Mouse (Mus musculus) spleen, postnatal 36 days (tissue): Measurements from ENCODE around the gene Smim6.

Experiments
- DNase-seq, 2 experiments: peaks; one replicate each; pipeline ENCODE4 v3.0.0; 2022; ENCODE audit warnings: low spot score in 2 of 2, mixed read lengths in 1 of 2

Smim6 gene

DNA sequence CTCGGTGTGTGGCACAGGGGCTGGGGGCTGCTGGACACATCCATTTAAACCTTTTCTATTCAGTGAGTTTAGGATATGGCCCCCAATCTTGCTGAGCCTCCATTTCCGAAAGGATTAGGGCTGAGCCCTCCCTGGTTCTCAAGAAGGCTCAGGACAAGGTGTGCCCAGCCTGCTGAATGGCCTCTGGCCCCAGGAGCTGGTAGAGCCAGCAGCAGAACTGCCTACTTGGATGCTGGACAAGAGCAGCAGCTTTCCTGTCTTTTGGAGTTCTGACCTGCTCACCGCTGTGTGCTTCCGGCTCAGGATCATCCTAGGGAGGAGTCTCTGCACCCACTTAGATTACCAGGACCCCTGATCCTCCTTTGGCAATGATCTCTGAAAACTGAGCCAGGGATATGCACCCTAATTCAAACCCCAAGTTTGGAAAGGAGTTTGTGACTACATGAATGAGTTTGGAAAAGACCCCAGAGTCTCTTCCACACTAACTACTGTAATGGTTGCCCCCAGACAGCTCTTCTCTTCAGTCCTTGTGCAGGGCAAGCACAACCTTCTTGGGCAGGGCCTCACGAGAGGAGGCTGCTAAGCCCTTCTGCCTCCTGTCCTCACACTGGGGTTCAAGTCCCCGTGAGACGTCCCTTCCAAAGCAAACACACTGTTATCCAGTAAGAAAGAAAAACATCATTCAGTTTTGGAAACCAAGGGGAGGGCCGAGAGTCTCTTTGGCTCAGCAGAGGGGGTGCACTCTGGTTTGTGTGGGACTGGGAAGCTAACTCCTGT, 11.1 kb upstream of the Smim6 start:
- no peak for DNase-seq

DNA sequence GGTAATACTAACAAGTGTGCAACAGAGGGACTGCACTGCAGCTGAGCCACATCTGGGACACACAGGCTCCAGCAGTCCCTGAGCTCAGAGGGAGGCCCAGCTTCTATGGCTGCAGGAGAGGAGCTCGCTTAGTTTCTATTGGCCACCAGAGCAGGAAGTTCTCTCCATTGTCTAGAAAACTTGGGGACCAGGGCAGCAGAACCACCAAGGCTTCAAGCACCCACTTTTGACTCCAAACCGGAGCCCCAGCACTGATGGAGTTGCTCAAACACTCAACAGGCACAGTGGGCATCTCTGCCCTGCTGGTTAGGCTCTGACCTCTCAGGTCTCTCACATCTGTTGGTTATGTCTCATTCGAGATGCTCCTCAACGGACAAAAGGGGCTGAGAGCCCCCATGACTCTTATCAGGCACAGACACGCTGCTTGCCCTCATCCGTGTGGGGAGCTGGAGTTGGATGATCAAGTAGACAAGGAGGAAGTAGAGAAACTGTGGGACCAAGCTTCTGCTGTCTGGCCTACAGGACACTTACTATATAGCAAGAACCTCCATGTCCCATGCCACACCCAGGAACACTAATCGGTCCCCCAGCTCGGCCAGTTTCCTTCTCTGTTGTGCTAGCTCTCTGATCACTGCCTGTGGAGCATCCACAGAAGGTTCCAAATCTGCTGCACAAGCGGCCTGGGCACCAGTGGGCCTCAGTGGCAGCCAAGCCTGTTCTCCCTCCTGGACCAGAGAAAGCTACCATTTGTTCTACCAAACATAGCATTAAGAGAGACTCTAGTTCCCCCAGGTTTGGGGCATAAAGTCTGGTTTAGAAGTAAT, 10.3 kb upstream of the Smim6 start:
- DNase-seq, result peak; percentile 32 to 56

DNA sequence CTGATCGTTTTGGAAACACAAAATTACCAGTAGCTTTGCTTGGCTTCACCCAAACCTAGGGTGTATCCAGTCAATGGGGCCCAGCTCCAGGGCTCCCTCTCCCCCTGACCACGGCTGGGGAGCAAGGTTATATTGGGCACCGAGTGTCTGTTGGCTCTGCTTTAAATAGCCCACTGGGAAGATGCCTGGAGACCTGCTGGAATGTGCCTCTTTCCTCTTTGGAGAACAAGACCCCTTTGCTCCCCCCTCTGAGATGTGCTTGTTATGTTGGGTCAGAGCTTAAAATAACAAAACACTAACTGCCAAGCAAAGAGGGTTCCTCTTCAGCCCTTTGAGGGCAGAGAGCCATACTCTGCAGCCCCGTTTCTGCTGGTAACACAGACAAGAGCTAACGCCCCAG, 9.6 kb upstream of the Smim6 start:
- DNase-seq, result no peak

DNA sequence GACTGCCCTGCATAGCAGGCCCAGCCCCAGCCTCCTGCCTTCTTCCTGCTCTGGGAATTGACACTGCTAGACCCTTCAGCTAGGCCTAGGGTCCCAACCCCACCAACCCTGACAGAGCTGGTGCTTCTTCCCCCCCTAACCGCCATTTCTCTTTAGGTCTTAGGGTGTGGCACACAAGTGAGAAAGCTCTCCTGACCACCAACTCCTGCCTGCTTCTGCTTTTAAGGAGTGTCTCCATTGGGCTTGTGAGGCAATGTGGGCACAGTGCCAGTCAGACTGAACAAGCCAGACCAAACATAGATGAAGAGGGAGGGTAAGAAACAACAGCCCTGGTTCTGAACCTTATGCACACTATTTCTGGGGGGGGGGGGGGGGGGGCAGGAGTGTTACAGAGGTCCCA, 9.0 kb upstream of the Smim6 start:
- DNase-seq, result peak; percentile 52 to 74

DNA sequence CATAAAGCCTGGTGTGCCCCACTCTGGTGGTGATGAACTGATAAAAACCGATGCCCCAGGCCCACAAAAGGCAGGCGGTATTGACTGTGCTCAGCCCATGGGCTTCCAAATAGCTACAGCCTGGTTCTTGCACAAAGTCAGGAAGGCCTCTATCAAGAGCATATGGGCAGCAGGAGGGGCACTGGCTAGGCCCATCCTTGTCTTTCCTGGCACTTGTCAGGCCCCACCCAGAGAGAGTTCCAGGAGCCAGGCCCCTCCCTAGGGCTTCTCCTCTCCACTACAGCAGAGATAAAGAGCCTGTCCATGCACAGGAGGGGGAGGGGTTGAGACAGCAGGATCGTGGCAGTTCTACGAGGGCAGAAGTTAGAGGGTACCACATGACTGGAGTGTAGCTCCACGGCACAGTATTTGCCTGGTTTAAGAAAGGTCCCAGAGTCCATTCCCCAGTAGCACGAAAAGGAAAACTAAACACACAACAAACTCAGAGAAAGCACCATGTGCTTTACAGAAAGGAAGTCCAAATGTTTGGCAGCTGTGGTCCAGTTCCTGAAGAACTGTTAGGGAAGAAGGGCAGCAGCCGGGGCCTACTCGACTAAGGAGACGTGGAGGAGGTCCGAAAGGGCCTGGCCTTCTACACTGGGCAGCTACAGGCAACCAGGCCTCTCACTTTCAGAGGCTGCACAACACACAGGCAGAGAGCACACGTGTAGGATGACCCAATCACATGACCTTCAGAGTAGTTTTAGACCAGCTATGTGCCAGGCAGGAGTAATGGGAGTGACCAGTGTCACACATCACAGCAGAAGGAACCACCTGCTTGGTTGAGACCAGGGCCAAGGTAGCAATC, 8.2 kb upstream of the Smim6 start:
- DNase-seq, result peak; percentile 67 to 82

DNA sequence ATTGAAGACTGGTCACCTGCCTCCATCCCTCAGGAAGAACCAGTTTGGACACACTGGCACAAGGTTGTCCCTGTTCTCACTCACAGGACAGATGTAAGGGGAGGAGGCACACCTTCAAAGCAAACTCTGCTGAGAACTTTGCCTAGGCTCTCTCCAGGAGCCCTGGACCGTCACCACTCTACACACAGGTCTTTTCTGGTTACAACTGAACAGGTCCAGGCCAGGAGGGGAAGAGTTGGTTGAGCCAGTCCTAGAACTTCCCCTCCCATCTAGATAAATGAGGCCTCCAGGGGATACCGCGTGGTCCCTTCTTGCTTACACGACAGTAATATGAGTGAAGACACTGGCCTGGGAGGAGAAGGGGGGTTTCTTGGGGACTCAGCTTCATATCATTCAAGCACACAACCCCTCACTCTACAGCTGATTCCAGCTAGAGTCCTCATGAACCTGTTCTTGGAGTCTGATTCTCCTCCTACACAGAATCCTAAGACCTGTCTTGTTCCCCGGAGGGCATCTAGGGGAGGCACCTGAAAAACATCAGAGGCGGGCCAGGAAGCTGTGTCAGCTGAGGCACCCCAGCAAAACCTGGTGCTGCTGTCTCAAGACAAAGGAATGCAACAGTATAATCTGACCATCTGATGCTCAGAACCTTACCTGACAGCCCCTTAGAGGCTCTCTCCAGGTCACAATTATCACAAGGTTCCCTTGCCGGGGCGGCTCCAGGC, 7.4 kb upstream of the Smim6 start:
- DNase-seq, result peak in 1 of 2 experiments; percentile 14

DNA sequence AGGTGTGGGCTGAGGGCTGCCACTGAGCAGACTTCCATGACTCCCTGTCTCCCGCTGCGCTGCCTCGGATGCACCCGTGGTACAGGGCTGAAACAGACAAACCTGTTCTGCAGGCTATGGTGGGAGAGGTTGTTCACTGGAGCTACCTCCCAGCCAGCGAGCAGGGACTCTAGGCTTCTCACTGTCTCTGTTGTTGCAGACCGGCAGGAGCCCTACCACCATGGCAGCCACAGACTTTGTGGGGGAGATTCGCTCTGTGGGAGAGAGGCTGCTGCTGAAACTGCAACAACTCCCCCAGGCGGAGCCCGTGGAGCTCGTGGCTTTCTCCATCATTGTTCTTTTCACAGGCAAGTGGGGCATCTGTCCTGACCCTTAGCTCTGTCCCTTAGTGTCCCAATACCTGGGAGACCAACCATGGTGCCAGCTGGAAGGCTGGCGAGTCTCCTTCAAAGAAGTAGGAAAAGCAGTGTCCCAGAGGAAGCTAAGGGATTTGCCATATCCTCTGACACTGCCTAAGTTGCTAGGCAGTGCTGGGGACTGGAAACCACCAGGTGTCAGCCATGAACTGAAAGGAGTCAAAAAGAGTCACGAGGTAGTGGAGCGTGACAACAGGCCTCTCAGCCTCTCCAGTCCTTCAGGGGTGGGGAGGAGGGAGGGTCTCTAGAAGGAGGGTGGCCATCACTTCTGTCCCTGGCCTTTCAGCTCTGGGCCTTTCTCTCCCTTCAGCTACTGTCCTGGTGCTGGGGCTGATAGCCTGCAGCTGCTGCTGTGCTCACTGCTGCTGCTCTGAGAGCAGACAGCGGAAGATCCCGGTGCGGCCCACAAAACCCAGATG, 6.6 kb upstream of the Smim6 start:
- no peak for DNase-seq

DNA sequence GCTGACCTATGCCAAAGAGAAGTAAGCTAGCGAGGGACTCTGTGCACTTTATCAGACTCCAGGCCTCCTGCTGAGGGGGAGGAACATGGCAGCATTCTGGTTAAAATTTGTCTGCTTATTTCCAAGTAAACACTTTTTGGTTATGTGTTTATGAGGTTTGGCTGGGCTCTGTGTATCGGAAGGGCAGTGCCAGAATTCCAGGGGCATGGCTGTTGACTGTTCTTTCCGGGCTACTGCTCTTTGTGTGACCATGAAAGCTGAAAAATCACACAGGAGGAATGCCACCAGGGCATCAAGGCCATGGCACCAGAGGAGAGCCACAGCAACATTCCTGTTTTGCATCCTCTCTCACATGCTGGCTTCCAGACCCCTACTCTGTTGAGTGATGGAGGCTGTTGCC, 5.7 kb upstream of the Smim6 start:
- no peak for DNase-seq

DNA sequence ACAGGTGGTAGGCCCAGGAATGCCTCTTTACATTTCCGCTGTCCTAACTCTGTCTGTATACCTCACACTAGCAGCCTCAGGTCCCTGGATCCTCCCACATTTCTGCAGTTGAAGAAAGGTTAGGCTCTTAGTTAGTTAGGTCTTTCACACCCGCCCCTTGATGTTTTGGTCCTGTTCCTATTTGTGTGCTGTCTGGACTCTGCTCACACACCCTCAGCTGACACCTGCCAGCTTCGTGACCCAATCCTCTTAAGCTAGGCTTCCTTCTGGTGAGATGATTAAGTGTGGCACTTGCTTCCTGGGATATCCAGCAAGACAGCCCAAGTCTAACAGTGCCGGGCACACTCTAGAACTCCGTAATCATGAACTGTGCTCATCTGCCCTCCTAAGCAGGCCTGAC, 5.3 kb upstream of the Smim6 start:
- DNase-seq, result no peak

DNA sequence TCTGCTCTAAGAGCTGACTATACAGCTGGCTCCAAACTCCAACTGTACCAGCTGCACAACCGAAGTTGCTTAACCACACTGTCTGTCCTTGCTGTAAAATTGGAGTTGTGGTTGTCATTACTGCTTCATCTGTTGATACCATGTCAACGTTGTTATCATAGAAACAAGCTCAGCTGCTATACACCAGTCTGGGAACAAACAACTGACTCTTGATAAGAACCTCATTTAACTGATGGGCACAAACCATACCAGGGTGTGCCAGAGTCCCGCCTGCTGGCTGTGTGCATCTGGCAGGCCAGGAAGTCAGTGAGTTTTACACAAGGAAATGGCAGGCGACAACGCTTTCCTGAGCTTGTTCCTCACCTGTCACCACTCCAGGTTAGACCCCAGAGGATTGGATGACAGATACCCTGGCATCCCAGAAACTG, 669 bp upstream of the Smim6 start:
- peak; percentile 32 to 53 for DNase-seq

DNA sequence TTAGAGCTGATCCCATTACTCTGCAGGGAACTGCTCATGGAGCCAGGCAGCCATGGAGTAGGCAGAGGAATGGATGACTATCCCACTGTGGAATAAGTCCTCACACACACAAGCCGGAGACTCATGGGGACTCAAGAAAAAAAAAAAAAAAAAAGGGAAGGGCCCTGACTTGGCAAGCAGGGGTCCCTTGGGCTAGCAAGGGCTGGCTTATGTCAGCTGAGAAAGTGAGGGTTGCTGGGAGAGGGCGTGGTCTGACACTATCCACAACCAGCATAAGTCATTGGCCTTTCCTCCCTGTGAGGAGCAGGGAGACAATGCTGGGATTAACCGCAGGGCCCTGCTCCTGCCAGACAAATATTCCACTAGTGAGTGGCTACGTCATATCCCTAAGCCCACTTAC, 4.8 kb downstream of the Smim6 start:
- DNase-seq, result no peak

DNA sequence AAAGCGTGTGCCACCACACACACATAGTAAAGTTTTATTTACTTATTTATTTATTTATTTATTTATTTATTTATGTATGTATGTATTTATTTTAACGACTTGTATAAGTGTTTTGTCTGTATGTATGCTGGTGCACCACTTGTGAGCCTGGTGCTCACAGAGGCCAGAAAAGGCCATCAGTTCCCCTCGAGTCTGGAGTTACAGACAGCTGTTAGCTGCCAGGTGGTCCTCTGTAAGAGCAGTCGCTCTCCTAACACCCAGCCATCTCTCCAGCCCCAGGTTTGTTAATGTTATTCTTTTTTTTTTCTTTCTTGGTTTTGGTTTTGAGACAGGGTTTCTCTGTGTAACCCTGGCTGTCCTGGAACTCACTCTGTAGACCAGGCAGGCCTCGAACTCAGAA, 6.8 kb downstream of the Smim6 start:
- DNase-seq, result no peak

DNA sequence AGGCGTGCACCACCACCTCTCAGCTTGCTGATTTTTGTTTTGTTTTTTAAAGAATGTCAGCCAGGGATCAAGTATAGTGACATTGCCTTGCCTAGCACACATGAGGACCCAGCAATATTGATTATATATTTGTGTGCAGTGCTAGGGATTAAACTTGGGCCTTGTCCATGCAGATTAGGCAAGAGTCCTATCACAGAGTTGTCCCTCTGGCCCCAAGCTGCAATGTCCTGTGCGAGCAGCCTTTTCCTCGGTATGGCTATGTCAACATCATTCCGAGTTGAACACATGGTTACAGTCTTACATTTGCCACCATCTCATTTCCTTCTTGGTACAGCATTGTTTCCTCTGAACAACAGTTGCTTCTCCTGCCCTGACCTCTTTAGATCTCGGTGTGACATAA, 7.3 kb downstream of the Smim6 start:
- no peak for DNase-seq

DNA sequence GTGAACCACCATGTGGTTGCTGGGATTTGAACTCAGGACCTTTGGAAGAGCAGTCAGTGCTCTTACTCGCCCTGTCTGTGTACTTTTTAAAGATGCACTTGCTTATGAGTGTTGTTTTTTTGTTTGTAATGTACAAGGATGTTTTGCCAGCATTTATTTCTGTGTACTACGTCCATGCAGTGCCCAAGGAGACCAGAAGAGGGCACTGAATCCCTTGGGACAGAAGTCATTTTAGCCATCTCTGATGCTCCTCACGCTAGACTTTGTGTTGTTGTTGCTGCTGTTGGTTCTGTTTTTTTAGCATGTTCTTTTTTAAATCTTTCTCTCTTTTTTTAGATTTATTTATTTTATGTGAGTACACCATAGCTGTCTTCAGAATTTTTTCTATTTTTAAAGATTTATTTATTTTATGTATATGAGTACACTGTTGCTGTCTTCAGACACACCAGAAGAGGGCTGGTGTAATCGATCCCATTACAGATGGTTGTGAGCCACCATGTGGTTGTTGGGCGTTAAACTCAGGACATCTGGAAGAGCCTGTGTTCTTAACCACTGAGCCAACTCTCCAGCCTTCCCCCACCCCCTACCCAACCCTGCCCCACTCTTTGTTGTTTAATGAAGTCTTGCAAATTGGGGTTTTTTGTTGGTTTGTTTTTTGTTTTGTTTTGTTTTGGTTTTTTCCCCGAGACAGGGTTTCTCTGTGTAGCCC, 8.4 kb downstream of the Smim6 start:
- DNase-seq, result peak in 1 of 2 experiments; percentile 64

DNA sequence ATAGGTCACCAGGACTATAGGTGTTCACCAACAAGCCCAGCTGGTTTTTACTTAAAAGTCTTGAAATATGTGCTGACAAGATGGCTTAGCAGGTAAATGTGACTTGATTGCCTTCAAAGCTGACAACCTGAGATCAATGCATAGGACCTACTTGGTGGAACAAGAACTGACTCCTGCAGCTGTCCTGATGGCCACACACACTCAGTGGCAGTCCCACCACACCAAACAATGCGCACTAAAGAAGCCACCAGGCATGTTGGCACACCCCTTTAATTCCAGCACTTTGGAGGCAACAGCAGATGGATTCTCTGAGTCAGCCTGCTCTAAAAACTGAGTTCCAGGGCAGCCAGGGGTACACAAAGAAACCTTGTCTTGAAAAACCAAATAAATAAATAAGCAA, 10.2 kb downstream of the Smim6 start:
- DNase-seq, result no peak

DNA sequence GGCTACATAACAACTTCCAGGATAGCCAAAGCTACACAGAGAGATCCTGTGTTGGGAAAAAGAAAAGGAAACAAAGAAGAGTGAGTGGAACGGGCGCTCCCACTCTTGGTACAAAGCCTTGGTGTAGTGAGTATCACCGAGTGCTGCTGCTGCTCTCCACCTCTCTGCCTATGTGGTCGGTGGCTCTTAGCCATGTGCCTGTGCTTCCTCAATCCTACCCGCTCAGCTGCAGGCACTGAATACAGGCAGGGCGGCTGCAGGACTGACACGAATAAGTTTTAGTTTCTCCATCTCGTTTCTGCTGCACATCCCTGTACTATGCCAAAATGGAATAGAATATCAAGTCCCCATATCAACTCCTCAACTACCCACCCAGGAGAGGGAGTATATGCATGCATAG, 17.2 kb downstream of the Smim6 start:
- peak; percentile 66 to 68 for DNase-seq

DNA sequence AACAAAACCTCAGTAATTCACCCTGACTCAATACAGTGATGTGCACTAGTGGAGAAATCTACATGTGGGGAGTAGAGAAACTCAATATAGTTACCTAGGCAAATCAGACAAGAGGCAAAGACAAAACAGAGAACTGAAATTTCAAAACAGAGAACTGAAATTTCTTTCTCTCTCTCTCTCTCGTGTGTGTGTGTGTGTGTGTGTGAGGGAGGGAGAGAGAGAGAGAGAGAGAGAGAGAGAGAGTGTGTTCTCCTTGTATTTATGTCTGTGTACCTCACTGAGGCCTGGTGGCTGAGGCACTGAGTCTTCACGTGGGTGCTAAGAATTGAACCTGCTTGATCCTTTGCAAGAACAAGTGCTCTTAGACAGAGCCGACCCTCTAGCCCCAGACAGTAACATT, 18.0 kb downstream of the Smim6 start:
- peak; percentile 58 to 71 for DNase-seq

DNA sequence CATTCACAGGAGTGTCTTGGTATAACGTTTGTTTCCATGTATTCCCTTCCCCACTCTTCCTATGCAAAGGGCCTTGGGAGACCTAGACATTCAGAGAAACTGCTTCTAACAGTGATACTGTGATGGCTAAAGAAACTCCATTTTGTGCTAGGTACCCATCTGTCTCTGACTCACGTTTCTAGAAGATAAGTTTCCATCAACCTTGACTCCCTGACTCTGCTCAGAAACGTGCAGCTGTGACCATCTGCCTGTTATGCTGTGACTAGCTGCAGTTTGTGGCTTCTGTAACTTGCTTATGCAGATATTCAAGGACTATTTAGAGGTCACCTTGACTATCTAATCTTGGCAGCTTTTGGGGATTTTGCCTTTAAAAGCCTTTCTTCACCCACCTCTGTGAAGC, 19.4 kb downstream of the Smim6 start:
- DNase-seq, result no peak

DNA sequence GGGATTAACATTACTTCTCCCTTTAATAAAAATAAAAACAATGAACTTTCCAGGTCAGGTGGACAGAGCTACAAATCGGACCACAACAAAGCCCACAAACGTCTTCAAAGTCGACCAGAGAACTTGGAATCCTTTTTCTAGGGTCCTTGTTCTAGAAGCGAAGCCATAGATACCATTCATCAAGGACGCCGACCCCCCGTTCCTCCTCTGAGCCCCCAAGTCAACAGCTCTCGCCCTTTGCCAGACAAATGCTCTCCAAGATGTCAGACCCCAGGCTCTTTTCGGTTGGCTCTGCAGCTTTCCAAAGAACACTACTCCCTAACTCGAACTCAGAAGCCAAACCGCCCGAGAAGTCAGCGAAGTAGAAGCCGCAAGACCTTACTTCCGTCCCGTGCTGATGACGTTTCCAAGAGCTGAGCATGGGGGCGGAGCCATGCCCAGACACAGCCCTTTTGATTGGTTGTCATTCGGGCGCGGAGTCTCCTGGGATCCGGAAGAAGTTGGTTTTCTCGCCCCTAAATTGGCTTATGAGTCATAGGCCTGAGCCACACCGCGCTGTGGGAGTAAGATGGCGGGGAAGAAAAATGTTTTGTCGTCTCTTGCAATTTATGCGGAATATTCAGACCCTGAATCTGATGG, 21.4 kb downstream of the Smim6 start, which contains the start of the genes Sap30bp and Recql5:
Gene Sap30bp (plus strand): TSS at position 175 of the 639 bp plus-strand sequence.
Gene Recql5 (minus strand): TSS at position 370 of the 639 bp plus-strand sequence.
- peak; percentile 95 to 97 for DNase-seq
